Mouse (Mus musculus): ENCODE measurements around the gene Crhr2. TPM values are rescaled to one million over a fixed set of nuclear protein-coding genes. Genes with fewer than 3 reads are reported as not detected.

The Crhr2 gene
- polyA plus RNA-seq, 1 experiment from 2014 or later, result 0.30 TPM

GRCm38 (mm10) chr6:55159256-55159655 is 26.4 kb upstream of the Crhr2 start:
- Histone ChIP-seq H3K36me3 (no peaks in the 10 kb centered on the region), H3K4me1 (no peaks in the 10 kb centered on the region), H3K27me3 (ENCODE audit: low read depth, poor library complexity, severe bottlenecking) (no peaks in the 10 kb centered on the region), H3K9me3 (replicated peaks) (no peaks in the 10 kb centered on the region), H3K4me3 (no peak overlapping the region), H3K27ac (replicated peaks) (no peak overlapping the region)
- DNase-seq (ENCODE audit: low spot score), result no peak
- 52% methylated on average over 1 of the region's 1 CpGs for WGBS

- Histone ChIP-seq H3K4me1 (peaks cover 9% of the 10 kb centered on the region), H3K9me3 (replicated peaks) (no peaks in the 10 kb centered on the region), H3K27ac (replicated peaks) (no peak overlapping the region), H3K4me3 (no peak overlapping the region), H3K36me3 (no peaks in the 10 kb centered on the region), H3K27me3 (ENCODE audit: low read depth, poor library complexity, severe bottlenecking) (no peaks in the 10 kb centered on the region; the same call in 1 of the 2 replicates)
- 94% methylated on average over 3 of the region's 3 CpGs for WGBS
- DNase-seq (ENCODE audit: low spot score), result no peak
Measured at GRCm38 (mm10) chr6:55152226-55152625, 19.4 kb upstream of the Crhr2 start.

GRCm38 (mm10) chr6:55146138-55146537 is 13.3 kb upstream of the Crhr2 start:
- Histone ChIP-seq H3K36me3 (no peaks in the 10 kb centered on the region), H3K4me3 (no peak overlapping the region), H3K9me3 (replicated peaks) (peaks cover 5% of the 10 kb centered on the region; the same call in 1 of the 2 replicates), H3K4me1 (peaks cover 21% of the 10 kb centered on the region), H3K27me3 (ENCODE audit: low read depth, poor library complexity, severe bottlenecking) (no peaks in the 10 kb centered on the region; the same call in 1 of the 2 replicates), H3K27ac (replicated peaks) (peak overlapping the region; percentile 46; the same call in 1 of the 2 replicates)
- DNase-seq (ENCODE audit: low spot score), result no peak
- 27% methylated on average over 4 of the region's 4 CpGs for WGBS

GRCm38 (mm10) chr6:55145285-55145684 is 12.5 kb upstream of the Crhr2 start:
- no peaks in the 10 kb centered on the region for H3K36me3 ChIP-seq

DNA sequence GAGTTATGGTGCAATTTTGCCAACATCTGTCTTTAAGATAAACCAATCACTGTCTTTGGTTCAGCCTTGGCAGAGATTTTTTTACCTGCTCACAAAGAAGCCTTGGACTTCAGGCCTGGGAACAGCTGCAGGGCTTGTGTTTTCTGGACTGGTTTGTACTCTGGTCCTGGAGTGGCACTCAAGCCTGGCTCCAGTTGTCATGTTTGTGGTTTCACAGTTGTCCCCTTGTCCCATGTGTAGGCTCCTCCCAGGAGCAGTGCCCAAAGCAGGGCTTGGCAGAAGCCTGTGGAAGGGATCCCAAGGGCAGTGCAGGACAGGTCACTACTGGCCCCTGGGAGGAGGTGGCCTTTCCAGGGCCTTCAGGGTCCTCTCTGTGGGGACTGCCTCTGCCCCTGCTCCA is 5.5 kb upstream of the Crhr2 start:
- no peaks in the 10 kb centered on the region for H3K27me3 ChIP-seq (ENCODE audit: low read depth, poor library complexity, severe bottlenecking)
- H3K4me1 ChIP-seq, result peaks cover 6% of the 10 kb centered on the region
- no peaks in the 10 kb centered on the region for H3K36me3 ChIP-seq
- no peak for DNase-seq (ENCODE audit: low spot score)
- H3K4me3 ChIP-seq, result no peak overlapping the region
- H3K9me3 ChIP-seq (replicated peaks), result 0 out of 2 replicates have a peak, but pooled peaks cover 4% of the 10 kb centered on the region
- H3K27ac ChIP-seq (replicated peaks), result no peak overlapping the region

More at GRCm38 (mm10) chr6:55145285-55145684, 12.5 kb upstream of the Crhr2 start:
- WGBS, result 87% methylated on average over 5 of the region's 5 CpGs
- H3K4me3 ChIP-seq, result no peak overlapping the region
- H3K4me1 ChIP-seq, result peaks cover 21% of the 10 kb centered on the region
- peaks cover 5% of the 10 kb centered on the region; the same call in 1 of the 2 replicates for H3K9me3 ChIP-seq (replicated peaks)
- no peak overlapping the region for H3K27ac ChIP-seq (replicated peaks)
- DNase-seq (ENCODE audit: low spot score), result no peak
- no peaks in the 10 kb centered on the region; the same call in 1 of the 2 replicates for H3K27me3 ChIP-seq (ENCODE audit: low read depth, poor library complexity, severe bottlenecking)

- 55% methylated on average over 1 of the region's 1 CpGs for WGBS
- DNase-seq (ENCODE audit: low spot score), result no peak
- peaks cover 15% of the 10 kb centered on the region for H3K4me1 ChIP-seq
- no peaks in the 10 kb centered on the region for H3K36me3 ChIP-seq
- H3K27ac ChIP-seq (replicated peaks), result no peak overlapping the region
- 0 out of 2 replicates have a peak, but pooled peaks cover 4% of the 10 kb centered on the region for H3K9me3 ChIP-seq (replicated peaks)
- H3K27me3 ChIP-seq (ENCODE audit: low read depth, poor library complexity, severe bottlenecking), result no peaks in the 10 kb centered on the region
- H3K4me3 ChIP-seq, result no peak overlapping the region
Measured at GRCm38 (mm10) chr6:55133425-55133824, 609 bp upstream of the Crhr2 start.

GRCm38 (mm10) chr6:55131301-55131700 is 1.5 kb downstream of the Crhr2 start:
- H3K4me3 ChIP-seq, result no peak overlapping the region
- H3K4me1 ChIP-seq, result peaks cover 15% of the 10 kb centered on the region
- H3K27ac ChIP-seq (replicated peaks), result no peak overlapping the region
- H3K36me3 ChIP-seq, result no peaks in the 10 kb centered on the region
- H3K9me3 ChIP-seq (replicated peaks), result 0 out of 2 replicates have a peak, but pooled peaks cover 4% of the 10 kb centered on the region
- H3K27me3 ChIP-seq (ENCODE audit: low read depth, poor library complexity, severe bottlenecking), result no peaks in the 10 kb centered on the region
- 83% methylated on average over 4 of the region's 4 CpGs for WGBS
- DNase-seq (ENCODE audit: low spot score), result no peak

DNA sequence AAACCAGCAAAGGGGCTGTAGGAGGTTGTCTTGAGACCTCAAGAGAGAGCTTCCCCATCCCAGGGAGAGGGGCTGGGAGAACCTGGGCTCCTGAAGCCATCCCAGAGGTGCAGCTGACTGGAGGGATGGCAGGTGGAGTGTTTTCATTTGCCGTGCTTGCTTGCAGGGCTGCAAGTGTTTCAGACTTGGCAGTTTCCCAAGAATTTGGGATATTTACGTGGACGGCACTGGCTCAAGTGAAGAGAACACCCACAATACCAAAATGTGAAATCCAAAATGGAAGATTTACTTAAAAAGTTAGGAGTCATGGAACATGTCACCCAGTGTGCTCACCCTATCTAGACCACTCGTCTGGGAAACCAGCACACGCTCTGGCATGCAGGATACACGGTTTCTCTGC is 2.2 kb downstream of the Crhr2 start:
- Histone ChIP-seq H3K27ac (replicated peaks) (no peak overlapping the region), H3K4me1 (peaks cover 15% of the 10 kb centered on the region), H3K36me3 (no peaks in the 10 kb centered on the region), H3K4me3 (no peak overlapping the region), H3K9me3 (replicated peaks) (0 out of 2 replicates have a peak, but pooled peaks cover 4% of the 10 kb centered on the region), H3K27me3 (ENCODE audit: low read depth, poor library complexity, severe bottlenecking) (no peaks in the 10 kb centered on the region)
- WGBS, result 84% methylated on average over 6 of the region's 6 CpGs
- DNase-seq (ENCODE audit: low spot score), result no peak

DNA sequence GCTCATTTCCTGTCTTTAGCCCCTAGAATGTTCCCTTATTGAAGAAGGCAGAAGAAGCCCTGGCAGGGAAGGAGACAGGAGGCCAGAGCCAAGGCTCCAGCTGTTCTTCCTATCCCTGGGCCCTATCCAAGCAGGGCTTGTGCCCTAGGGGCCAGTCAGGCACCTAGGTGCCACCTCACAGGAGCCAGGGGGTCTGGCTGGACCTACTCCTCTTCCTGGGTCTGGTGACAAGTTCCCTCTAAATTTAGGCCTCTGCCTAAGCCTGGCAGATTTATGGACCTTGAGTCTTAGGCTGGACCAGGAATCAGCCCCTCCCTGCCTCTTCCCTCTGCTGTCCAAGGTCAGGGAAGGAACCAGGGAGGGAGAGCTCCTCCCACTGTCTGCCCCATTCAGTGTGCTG is 4.4 kb downstream of the Crhr2 start:
- no peaks in the 10 kb centered on the region for H3K27me3 ChIP-seq (ENCODE audit: low read depth, poor library complexity, severe bottlenecking)
- H3K4me3 ChIP-seq, result no peak overlapping the region
- peak overlapping the region; percentile 42; the same call in 1 of the 2 replicates for H3K27ac ChIP-seq (replicated peaks)
- H3K9me3 ChIP-seq (replicated peaks), result no peaks in the 10 kb centered on the region
- peaks cover 9% of the 10 kb centered on the region for H3K4me1 ChIP-seq
- H3K36me3 ChIP-seq, result no peaks in the 10 kb centered on the region
- no peak for DNase-seq (ENCODE audit: low spot score)

DNA sequence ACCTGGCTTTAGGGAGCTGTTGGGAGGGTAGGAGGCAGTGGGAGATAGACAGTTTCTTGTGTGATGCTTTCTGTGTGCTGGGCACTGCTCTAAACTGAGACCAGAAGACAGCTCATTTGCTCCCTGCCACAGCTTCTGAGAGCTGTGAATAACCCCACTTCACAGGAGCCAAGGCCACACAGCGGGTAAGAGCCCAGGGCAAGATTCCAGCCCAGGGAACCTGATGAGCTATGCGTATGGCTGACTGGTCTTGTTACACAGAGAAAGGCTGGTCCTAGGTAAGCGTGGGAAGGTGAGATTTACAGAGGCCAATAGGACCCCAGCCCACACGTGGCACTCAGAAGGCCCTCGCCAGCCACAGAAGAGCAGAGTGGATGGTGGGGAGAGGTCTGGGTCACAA is 6.2 kb downstream of the Crhr2 start:
- H3K9me3 ChIP-seq (replicated peaks), result no peaks in the 10 kb centered on the region
- no peaks in the 10 kb centered on the region for H3K36me3 ChIP-seq
- peaks cover 10% of the 10 kb centered on the region for H3K4me1 ChIP-seq
- no peak overlapping the region for H3K4me3 ChIP-seq
- H3K27me3 ChIP-seq (ENCODE audit: low read depth, poor library complexity, severe bottlenecking), result 0 out of 2 replicates have a peak, but pooled peaks cover 4% of the 10 kb centered on the region
- WGBS, result 83% methylated on average over 5 of the region's 5 CpGs
- no peak for DNase-seq (ENCODE audit: low spot score)
- no peak overlapping the region for H3K27ac ChIP-seq (replicated peaks)

DNA sequence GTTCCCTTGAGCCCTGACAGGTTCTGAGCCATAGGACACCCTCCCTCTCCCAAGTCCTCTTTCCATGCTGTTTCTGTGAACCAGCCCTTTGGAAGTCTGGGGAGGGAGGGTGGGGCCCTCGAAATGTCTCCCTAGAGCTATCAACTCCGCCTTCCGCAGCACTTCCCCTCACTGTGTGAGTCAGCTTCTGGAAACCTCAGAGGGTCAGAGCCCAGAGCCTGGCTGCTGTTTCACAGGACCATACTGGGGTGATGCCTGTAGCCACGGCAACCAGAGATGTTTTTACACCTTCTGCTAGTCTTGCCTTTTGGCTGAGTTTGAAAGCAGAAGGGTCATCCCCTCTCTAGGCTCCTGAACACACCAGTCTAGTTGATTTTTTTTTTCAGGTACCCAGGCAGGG is 9.8 kb downstream of the Crhr2 start:
- H3K4me1 ChIP-seq, result peaks cover 13% of the 10 kb centered on the region
- H3K27ac ChIP-seq (replicated peaks), result no peak overlapping the region
- 51% methylated on average over 4 of the region's 4 CpGs for WGBS

DNA sequence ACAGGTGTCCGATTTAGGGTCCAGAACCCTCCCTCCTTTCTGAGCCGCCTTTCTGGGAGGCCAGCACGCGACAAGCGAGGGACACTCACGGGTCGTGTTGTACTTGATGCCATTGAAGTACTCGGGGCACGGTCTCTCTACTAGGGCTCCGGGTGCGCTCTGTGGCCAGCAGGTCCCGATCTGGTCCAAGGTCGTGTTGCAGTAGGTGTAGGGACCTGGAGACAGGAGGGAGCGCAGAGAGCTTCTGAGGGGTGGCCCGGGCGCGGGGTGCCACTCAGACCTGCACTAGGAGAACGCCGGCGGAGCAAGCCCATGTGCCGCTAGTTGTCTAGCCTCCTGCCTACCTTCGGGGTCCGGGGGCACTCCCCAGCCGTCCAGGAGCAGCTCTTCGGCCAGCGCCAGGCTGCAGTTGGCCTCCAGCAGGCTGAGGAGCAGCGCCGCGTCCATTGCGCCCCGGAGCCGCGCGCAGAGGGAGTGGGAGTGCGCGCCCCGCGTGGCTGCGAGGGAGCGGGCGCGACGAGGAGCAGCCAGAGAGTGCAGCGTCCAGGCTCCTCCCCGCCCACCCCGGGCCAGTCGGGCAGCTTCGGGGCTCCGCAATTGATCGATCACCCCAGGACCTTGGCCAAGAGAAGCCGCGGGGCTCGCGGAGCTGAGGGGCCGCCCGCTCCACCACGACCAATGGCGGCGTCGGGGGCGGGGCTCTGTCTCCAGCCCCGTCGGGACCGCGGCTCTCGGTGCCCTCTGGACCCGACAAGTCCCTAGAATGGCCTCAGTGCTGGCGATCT is 15.3 kb downstream of the Crhr2 start:
- Histone ChIP-seq H3K36me3 (no peaks in the 10 kb centered on the region), H3K9me3 (replicated peaks) (no peaks in the 10 kb centered on the region), H3K27me3 (ENCODE audit: low read depth, poor library complexity, severe bottlenecking) (peaks cover 75% of the 10 kb centered on the region), H3K4me1 (peaks cover 26% of the 10 kb centered on the region), H3K4me3 (peak overlapping the region; percentile 67), H3K27ac (replicated peaks) (peak overlapping the region; percentile 49; the same call in 1 of the 2 replicates)
- DNase-seq (ENCODE audit: low spot score), result peak; percentile 60
- WGBS, result under 1% methylated on average over 68 of the region's 68 CpGs

More for the DNA sequence above, 9.8 kb downstream of the Crhr2 start:
- Histone ChIP-seq H3K9me3 (replicated peaks) (no peaks in the 10 kb centered on the region), H3K27me3 (ENCODE audit: low read depth, poor library complexity, severe bottlenecking) (peaks cover 34% of the 10 kb centered on the region), H3K36me3 (no peaks in the 10 kb centered on the region), H3K4me3 (no peak overlapping the region)
- no peak for DNase-seq (ENCODE audit: low spot score)

DNA sequence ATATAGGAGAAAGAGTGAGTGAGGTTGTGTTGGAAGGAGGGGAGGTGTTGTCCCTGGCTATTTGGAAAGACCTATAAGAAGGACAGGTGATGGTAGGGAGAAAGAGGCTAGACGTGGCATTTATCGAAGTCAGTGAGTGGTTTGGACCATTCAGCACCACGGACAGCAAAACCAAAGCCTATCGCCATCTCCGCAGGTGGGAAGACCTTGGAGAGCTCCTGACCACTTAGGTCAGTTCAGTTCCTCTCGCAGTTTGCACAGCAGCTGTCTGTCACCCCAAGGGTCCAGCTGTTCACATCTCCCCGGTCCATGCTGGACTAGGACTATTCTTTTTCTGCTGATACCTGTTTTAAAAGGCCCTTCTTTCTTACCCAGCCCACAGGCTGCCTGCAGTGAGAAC is 24.5 kb downstream of the Crhr2 start:
- H3K36me3 ChIP-seq, result no peaks in the 10 kb centered on the region
- DNase-seq (ENCODE audit: low spot score), result peak; percentile 37
- 15% methylated on average over 7 of the region's 7 CpGs for WGBS
- peaks cover 11% of the 10 kb centered on the region; the same call in 1 of the 2 replicates for H3K4me1 ChIP-seq
- no peaks in the 10 kb centered on the region for H3K27me3 ChIP-seq (ENCODE audit: low read depth, poor library complexity, severe bottlenecking)
- H3K4me3 ChIP-seq, result no peak overlapping the region
- H3K27ac ChIP-seq (replicated peaks), result no peak overlapping the region
- H3K9me3 ChIP-seq (replicated peaks), result no peaks in the 10 kb centered on the region

Measured in midbrain, embryonic 10.5 days (tissue).